Mouse (Mus musculus): ENCODE data around the gene Naaladl2.
A peak's percentile ranks its signal among the peaks of the same experiment; 100 is the strongest.

Gene Naaladl2

DNA sequence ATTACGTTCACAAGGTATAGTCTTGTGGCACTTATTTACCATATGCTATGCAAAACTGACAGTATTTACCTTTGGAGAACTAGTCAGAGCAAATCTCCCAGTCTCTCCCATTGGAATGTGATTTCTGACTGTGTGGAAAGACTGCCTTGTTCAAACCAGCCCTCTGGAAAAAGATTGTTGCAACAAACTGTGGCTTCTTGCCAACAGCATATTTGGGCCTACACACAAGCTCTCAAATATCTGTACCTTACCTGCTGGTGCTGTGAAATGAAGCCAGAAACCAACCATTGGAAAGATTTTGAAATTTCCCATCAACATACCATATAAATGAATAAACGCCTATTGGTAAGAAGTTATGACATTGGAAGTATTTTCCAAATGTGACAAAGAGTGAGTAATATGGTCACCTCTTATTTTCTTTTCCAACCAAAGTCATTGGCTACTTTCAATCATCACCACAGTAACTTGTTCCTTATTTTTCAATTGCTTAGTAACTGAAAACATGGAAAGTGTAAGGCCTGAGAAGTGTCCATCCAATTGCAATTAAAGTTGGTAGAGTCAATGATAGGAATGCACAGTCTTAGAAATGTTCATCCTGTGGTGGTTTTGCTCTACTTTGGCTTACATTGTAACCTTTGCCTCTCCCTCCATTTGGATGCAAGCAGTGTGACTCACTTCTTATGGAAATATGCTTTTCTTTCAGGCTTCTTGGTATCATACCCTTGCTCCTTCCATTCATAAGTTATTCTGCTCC lies 453.7 kb downstream of the Naaladl2 start:
- no peak for ATAC-seq (ENCODE audit: low TSS enrichment)

DNA sequence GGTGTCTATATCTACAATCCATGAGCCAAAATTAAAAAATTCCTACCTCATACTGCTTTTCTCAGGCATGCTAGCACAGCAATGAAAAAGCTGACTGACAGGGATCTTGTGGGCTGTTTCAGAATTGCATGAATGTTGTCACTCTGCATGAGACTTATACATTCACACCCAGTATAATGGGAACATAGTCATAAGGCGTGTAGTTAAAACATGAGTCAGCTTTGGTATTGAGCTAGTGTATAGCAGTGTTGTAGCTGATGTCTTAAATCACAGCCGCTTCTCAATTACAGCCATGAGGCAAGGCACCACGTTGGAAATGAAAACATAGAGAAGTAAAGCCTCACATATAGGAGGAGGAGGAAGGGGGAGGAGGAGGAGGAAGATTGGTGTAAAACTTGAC lies 473.6 kb downstream of the Naaladl2 start:
- ATAC-seq (ENCODE audit: low TSS enrichment): peak; percentile 83

GRCm38 (mm10) chr3:24668052-24668916 lies 475.8 kb downstream of the Naaladl2 start:
- ATAC-seq (ENCODE audit: low TSS enrichment): no peak

GRCm38 (mm10) chr3:24665408-24665807 lies 478.7 kb downstream of the Naaladl2 start:
- no peak for ATAC-seq (ENCODE audit: low TSS enrichment)

GRCm38 (mm10) chr3:24663749-24664148 lies 480.3 kb downstream of the Naaladl2 start:
- ATAC-seq (ENCODE audit: low TSS enrichment): no peak

DNA sequence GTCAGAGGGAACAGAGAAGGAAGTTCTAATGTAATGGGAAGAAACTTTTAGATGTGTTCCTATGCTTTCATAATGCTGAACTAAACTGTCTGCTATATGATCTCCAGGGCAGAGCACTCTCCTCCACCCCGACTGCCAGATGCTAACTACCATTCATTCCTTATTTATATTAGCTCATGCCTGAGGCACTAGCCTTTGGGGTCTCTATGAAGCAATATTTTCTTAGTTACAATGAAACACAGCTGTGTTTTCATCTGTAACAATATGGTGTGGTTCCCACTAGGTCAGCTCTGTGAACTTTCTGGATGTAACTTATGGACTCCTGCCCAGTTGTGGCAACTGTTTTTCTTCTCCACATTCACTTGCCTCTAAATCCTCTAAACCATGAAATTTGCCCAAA lies 514.0 kb downstream of the Naaladl2 start:
- ATAC-seq (ENCODE audit: low TSS enrichment): no peak

GRCm38 (mm10) chr3:24605485-24605884 lies 538.6 kb downstream of the Naaladl2 start:
- ATAC-seq (ENCODE audit: low TSS enrichment): peak; percentile 62; the same call in 1 of the 2 replicates

- ATAC-seq (ENCODE audit: low TSS enrichment): no peak
Measured at GRCm38 (mm10) chr3:24604791-24605320, 539.2 kb downstream of the Naaladl2 start.

DNA sequence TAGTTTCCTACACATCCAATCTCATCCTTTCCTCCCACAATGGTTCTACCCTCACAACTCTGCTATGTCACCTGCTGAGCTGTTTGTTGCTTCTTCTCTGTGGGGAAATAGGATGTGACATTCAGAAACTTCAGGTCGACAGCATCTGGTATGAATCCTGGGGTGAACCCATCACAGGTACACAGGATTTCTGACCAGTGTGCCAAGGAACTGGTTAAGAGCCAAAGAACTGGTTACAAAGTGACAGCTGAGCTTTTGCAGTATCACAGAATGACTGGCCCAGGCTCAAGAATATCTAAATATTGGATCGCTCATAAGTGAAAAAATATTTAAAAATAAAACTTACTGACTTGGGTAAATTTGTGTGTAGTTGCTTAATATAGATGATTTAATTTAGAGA lies 548.6 kb downstream of the Naaladl2 start:
- peak; percentile 45 for ATAC-seq (ENCODE audit: low TSS enrichment)

GRCm38 (mm10) chr3:24556617-24557016 lies 587.4 kb downstream of the Naaladl2 start:
- ATAC-seq (ENCODE audit: low TSS enrichment): no peak

- ATAC-seq (ENCODE audit: low TSS enrichment): no peak
Measured at GRCm38 (mm10) chr3:24553701-24554100, 590.4 kb downstream of the Naaladl2 start.

- peak; percentile 72 for ATAC-seq (ENCODE audit: low TSS enrichment)
Measured at GRCm38 (mm10) chr3:24552631-24553030, 591.4 kb downstream of the Naaladl2 start.

DNA sequence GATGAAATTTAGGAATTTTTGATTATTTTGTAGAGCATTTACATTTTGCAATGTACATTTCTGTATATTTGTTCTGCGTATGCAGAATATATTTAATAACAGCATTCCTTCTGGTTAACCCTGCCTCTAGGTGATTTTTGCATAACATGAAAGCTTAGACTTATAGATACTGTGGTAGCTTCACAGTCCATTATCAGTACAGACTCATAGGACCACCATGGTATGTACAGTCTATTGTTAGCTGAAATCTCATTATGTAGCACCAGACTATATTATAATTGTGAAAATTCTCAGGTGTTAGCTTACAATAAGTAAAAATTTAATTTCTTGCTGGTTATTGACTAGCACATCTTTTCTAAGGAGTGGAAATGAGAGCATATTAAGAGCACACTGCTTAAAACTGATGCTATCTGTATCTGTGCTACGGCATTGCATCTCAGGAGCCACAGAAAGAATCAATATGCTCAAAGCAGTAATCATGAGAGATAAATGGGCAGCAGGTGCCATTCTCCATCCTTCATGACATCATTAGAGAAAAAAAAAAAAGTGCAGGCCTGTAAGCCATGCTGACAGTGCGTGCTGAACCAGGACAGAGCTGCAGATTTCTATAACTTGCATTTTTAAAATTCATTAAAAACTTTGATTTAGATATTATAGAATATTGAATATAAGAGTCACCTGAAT lies 610.1 kb downstream of the Naaladl2 start:
- ATAC-seq (ENCODE audit: low TSS enrichment): no peak

DNA sequence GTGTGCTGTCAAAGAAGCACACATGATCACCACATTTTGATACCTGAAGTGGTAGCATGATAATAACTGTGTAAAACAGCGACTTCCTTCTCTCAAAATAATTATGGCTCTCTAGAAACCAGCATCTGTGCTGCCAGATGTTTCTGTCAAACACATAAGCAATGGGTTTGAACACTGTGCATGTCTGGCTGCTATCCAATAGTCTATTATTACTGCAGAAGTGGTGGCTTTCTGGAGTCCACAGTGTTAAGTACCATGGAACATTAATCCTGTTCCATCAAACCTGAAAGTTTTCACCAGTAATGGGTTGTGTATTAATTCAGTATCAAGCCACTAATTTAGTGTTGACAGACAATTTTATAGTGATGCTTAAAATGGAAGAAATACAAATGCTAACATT lies 629.1 kb downstream of the Naaladl2 start:
- no peak for ATAC-seq (ENCODE audit: low TSS enrichment)

- ATAC-seq (ENCODE audit: low TSS enrichment): peak; percentile 95
Measured at GRCm38 (mm10) chr3:24486456-24487112, 657.5 kb downstream of the Naaladl2 start.

DNA sequence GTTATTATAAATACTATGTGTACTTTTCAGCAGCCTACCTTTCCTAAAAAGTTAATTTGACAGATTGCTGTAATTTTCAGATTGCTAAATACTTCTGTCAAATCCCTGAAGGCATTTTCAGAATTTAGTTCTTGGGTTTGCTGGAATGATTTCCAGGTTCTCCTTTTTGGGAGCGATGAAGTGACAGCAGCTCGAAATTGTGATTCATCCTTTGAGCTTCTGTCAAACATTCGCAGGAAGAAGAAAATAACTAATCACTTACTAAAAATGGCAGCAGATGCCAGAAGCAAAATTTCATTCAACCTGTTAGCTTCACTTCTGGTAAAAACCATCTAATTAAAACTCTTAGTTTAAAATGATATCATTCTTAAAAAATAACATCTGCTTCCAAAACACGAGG lies 680.1 kb downstream of the Naaladl2 start:
- ATAC-seq (ENCODE audit: low TSS enrichment): peak; percentile 41; the same call in 1 of the 2 replicates

DNA sequence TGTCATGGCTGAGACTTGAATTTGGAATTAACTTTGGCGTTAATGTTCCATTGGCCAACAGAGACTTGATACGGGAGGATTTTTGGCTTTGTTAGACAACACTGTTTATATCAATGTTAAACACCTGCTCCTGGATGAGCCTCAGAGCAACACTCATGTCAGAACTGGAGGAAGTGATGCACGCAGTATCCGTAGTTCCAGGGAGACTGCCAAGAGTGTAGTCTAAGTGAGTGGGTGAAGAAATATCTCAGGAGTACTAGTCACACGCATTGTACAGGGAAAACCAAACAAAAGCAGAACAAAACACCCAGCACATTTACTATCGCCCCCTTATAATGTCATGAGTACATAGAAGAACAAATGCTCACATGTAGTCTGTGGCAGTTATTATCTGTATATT lies 703.4 kb downstream of the Naaladl2 start:
- ATAC-seq (ENCODE audit: low TSS enrichment): peak; percentile 98

DNA sequence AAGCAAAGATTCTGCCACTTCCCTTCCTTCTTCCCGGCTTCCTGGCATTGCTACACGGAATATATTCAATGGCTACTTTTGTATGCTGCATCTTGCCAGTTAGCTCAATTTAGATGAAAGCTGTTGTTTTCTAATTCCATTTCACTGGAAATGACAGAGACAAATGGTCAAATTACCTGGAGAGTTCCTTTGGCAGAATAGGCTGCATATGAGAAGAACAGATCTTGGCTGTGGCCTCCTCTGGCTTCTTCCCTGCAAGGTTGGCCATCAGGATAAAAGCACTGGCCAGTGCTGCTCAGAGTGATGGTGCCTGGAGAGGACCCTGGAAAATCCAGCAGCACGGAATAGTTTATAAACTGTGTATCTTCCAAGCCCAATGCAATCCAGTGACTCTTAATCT lies 711.3 kb downstream of the Naaladl2 start:
- ATAC-seq (ENCODE audit: low TSS enrichment): no peak

- no peak for ATAC-seq (ENCODE audit: low TSS enrichment)
Measured at GRCm38 (mm10) chr3:24391737-24392136, 752.3 kb downstream of the Naaladl2 start.

GRCm38 (mm10) chr3:24391311-24391710 lies 752.8 kb downstream of the Naaladl2 start:
- no peak for ATAC-seq (ENCODE audit: low TSS enrichment)

DNA sequence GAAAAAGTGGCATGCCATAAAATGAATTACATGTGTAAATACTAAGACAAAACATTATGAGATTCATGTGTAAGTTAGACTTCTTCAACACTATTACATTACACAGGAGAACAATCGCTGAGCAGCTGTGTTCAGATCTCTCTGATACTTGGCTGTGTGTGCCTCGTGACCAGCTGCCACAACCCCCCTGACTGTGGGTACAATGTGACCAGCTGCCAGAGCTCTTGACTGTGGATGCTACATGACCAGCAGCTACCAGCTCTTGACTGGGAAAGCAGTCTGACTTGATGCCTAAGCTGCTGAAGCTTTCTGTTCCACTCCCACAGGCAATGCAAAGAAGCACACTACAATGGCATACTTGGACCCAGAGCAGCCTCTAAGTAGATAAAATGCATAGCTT lies 789.1 kb downstream of the Naaladl2 start:
- peak; percentile 59 for ATAC-seq (ENCODE audit: low TSS enrichment)
